ENCODE assay signal across 22 mouse cellular contexts in the genomic region with DNA sequence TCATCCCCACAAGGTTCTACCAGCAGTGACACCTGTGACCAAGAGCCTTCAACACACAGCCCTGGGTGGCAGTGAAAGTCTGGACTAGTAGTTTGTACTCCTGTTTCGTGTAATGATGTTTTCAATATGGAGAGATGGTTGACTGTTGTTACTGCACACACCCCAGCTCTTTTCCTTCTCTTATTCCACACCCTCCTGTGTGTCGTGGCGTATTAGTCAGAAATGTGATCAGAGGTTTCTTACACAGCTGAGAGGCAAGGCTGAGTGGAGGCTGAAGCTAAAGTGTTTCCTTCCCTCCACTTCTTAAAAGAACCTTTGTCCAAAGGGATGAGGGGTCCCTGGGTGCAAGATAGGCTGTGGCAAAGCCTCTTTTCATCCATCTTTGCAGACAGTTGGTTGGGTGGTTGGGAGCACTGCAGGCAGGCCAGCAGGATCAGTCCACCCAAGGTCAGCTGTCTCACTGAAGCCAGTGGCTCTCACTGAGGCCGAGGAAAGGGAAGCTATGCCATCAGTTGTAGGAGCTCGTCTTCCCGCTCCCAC.
"Had no signal": no experiment of that assay in that cellular context is flagged by ENCODE, and none has a peak within 500 bp of the region (broad histone marks: within the 10 kb centered on the region; RNA-seq: fewer than 3 reads in every experiment).

No protein-coding gene starts in this region.

- DNase-seq: gastrocnemius, postnatal 14 days; gastrocnemius, postnatal 36 days; heart, adult 18-20 months; kidney, adult 11 months; kidney, adult 2 months; kidney, adult 9 months; kidney, postnatal 14 days; kidney, postnatal 36 days; layer of hippocampus, adult 9-11 months; layer of hippocampus, postnatal 36 days; left cerebral cortex, postnatal 4 days had no signal

- H3K4me1 ChIP-seq: hindbrain, embryonic 15.5 days; kidney, embryonic 15.5 days; limb, embryonic 15.5 days; liver, embryonic 12.5 days had no signal

- H3K4me3 ChIP-seq: heart, embryonic 13.5 days; heart, embryonic 15.5 days; hindbrain, embryonic 13.5 days; hindbrain, embryonic 15.5 days; kidney, embryonic 15.5 days; limb, embryonic 13.5 days; limb, embryonic 15.5 days; liver, embryonic 12.5 days had no signal

- H3K36me3 ChIP-seq: heart, embryonic 13.5 days; heart, embryonic 15.5 days; hindbrain, embryonic 13.5 days; hindbrain, embryonic 15.5 days; kidney, embryonic 15.5 days; limb, embryonic 13.5 days; limb, embryonic 15.5 days; liver, embryonic 12.5 days had no signal

- H3K27me3 ChIP-seq: heart, embryonic 13.5 days; heart, embryonic 15.5 days; hindbrain, embryonic 13.5 days; hindbrain, embryonic 15.5 days; kidney, embryonic 15.5 days; limb, embryonic 13.5 days; limb, embryonic 15.5 days; liver, embryonic 12.5 days had no signal

- H3K27ac ChIP-seq: heart, embryonic 13.5 days; heart, embryonic 15.5 days; hindbrain, embryonic 13.5 days; hindbrain, embryonic 15.5 days; hindbrain, postnatal 0 days; kidney, embryonic 15.5 days; kidney, postnatal 0 days; limb, embryonic 13.5 days; limb, embryonic 15.5 days; liver, embryonic 12.5 days; liver, embryonic 14.5 days had no signal
